ENCODE assay signal across 15 mouse cellular contexts in genomic region chr11:117292446-117292845, GRCm38 (mm10).
DNase-seq lines count a peak whose midpoint lies in the region; ATAC-seq and TF ChIP-seq lines count a peak whose summit lies in the region.
"Had no signal": no experiment of that assay in that cellular context is flagged by ENCODE, and none has a peak within 500 bp of the region (broad histone marks: within the 10 kb centered on the region; RNA-seq: fewer than 3 reads in every experiment).

No protein-coding gene starts in this region.

- DNase-seq in 3134 (ENCODE audit: extremely low read depth, insufficient read length, low spot score) (peak; percentile 72), MN1 (ENCODE audit: low spot score) (no peak)
- no peak for DNase-seq in retina, postnatal 1 day
- DNase-seq in forebrain, embryonic 11.5 days (ENCODE audit: low spot score), result no peak
- no peak for DNase-seq in neural tube, embryonic 10.5 days (ENCODE audit: extremely low spot score, low spot score)
- DNase-seq: embryo, embryonic 11 days; heart, adult 18-20 months; right cerebral cortex, postnatal 14 days had no signal

- H3K36me3 ChIP-seq in C2C12 (ENCODE audit: control insufficient read depth, insufficient read depth), result peaks cover 64% of the 10 kb centered on the region
- peaks cover 10% of the 10 kb centered on the region for H3K36me3 ChIP-seq in forebrain, embryonic 11.5 days (ENCODE audit: control insufficient read depth, insufficient read depth, low read length)

- H3ac ChIP-seq in C2C12 (ENCODE audit: control insufficient read depth, insufficient read length, low read depth), result no peak overlapping the region

- no peaks in the 10 kb centered on the region for H3K27me3 ChIP-seq in C2C12 (ENCODE audit: control insufficient read depth, insufficient read depth, insufficient read length)
- H3K27me3 ChIP-seq in forebrain, embryonic 11.5 days (ENCODE audit: control insufficient read depth, insufficient read depth, low read length), result no peaks in the 10 kb centered on the region
- H3K27me3 ChIP-seq: limb, embryonic 12.5 days; neural tube, embryonic 12.5 days had no signal

- H3K9ac ChIP-seq in forebrain, embryonic 11.5 days (ENCODE audit: low read length), result no peak overlapping the region
- H3K9ac ChIP-seq: limb, embryonic 12.5 days; neural tube, embryonic 12.5 days had no signal

- no peak for TF ChIP-seq CTCF in C2C12 (IDR thresholded peaks at IDR 0.05; ENCODE audit: control insufficient read depth, insufficient read depth, insufficient read length)

- no peak overlapping the region for H3K4me3 ChIP-seq in C2C12 (ENCODE audit: insufficient read depth, poor library complexity, severe bottlenecking)
- H3K4me3 ChIP-seq in forebrain, embryonic 11.5 days (ENCODE audit: low read depth, low read length), result no peak overlapping the region
- H3K4me3 ChIP-seq: limb, embryonic 12.5 days; neural tube, embryonic 12.5 days had no signal

- WGBS in forebrain, embryonic 11.5 days, result 91% methylated on average over 11 of the region's 11 CpGs

- ATAC-seq in common myeloid progenitor, adult 5-6 weeks (replicated peaks; ENCODE audit: low read depth, poor library complexity, severe bottlenecking), result peak; percentile 89
- ATAC-seq in monocyte, adult 5-6 weeks (replicated peaks; ENCODE audit: insufficient number of reproducible peaks, low FRiP score, low TSS enrichment, poor library complexity, severe bottlenecking), result peak; percentile 46; the same call in 1 of the 2 replicates
- no peak for ATAC-seq in forebrain, embryonic 11.5 days (replicated peaks; ENCODE audit: low FRiP score)
- ATAC-seq: forebrain, embryonic 14.5 days; hindbrain, embryonic 16.5 days had no signal

- peaks cover 94% of the 10 kb centered on the region for H3K79me3 ChIP-seq in C2C12 (ENCODE audit: low read depth)

- no peak overlapping the region for H3K27ac ChIP-seq in forebrain, embryonic 11.5 days (ENCODE audit: low read depth, low read length)
- H3K27ac ChIP-seq: limb, embryonic 12.5 days; neural tube, embryonic 12.5 days had no signal

- no peaks in the 10 kb centered on the region; the same call in 1 of the 2 replicates for H3K4me1 ChIP-seq in forebrain, embryonic 11.5 days (replicated peaks; ENCODE audit: control insufficient read depth, insufficient read depth, low read length)

- peaks cover 100% of the 10 kb centered on the region for H3K79me2 ChIP-seq in C2C12 (ENCODE audit: control insufficient read depth, insufficient read depth)

- H3K9me3 ChIP-seq in forebrain, embryonic 11.5 days (ENCODE audit: control insufficient read depth, low read length), result no peaks in the 10 kb centered on the region
- H3K9me3 ChIP-seq: limb, embryonic 12.5 days; neural tube, embryonic 12.5 days had no signal

- H3K4me2 ChIP-seq in forebrain, embryonic 11.5 days (ENCODE audit: low read depth, low read length, severe bottlenecking), result no peak overlapping the region
- H3K4me2 ChIP-seq: limb, embryonic 12.5 days; neural tube, embryonic 12.5 days had no signal

TF ChIP-seq in C2C12, 6 proteins besides CTCF, POLR2A, EP300 and RAD21:
- peak; percentile 25 for TF ChIP-seq MAX (IDR thresholded peaks at IDR 0.05)
- no peak for TF ChIP-seq MYOG (IDR thresholded peaks at IDR 0.05; ENCODE audit: control insufficient read depth, extremely low read depth, insufficient read length)
- no peak for TF ChIP-seq CEBPB (IDR thresholded peaks at IDR 0.05; ENCODE audit: low read depth)
- TF ChIP-seq FOSL1 (IDR thresholded peaks at IDR 0.05; ENCODE audit: insufficient read depth, low read length, poor library complexity, severe bottlenecking), result no peak
- TF ChIP-seq USF1 (IDR thresholded peaks at IDR 0.05; ENCODE audit: low read depth), result no peak
- TF ChIP-seq MYOD1 (IDR thresholded peaks at IDR 0.05; ENCODE audit: control insufficient read depth, insufficient read length, low read depth), result peak; percentile 95
